Mouse (Mus musculus) forebrain, embryonic 10.5 days (tissue): ENCODE measurements around the gene Smim5. TPM values are rescaled to one million over a fixed set of nuclear protein-coding genes. Genes with fewer than 3 reads are reported as not detected.

Experiments used
- DNase-seq: peaks from one replicate; pipeline ENCODE4 v3.0.0-alpha.2; 2017; ENCODE audit warnings: low spot score; ENCODE audit errors: extremely low spot score
- H3K27ac ChIP-seq: fragments of 300-500 bp; sonication (generic); 2 replicates; pipeline ENCODE4 v1.5.1; 2016; ENCODE audit warnings: mild to moderate bottlenecking
- H3K27me3 ChIP-seq: fragments of 300-500 bp; sonication (generic); 2 replicates; pipeline ENCODE4 v1.6.1; 2016; ENCODE audit warnings: mild to moderate bottlenecking; ENCODE audit not compliant: poor library complexity, severe bottlenecking
- H3K36me3 ChIP-seq: fragments of 300-500 bp; sonication (generic); replicated peaks from 2 replicates; pipeline ENCODE4 v1.6.1; 2016; ENCODE audit warnings: mild to moderate bottlenecking, moderate library complexity
- H3K4me1 ChIP-seq: fragments of 300-500 bp; sonication (generic); 2 replicates; pipeline ENCODE4 v1.6.1; 2016
- H3K4me3 ChIP-seq: fragments of 300-500 bp; sonication (generic); 2 replicates; pipeline ENCODE4 v1.5.1; 2016; ENCODE audit warnings: mild to moderate bottlenecking, moderate library complexity
- H3K9me3 ChIP-seq: fragments of 300-500 bp; sonication (generic); 2 replicates; pipeline ENCODE4 v1.6.1; 2016; ENCODE audit warnings: mild to moderate bottlenecking, moderate library complexity
- WGBS: fragments of 180-500 bp; shearing (Covaris S2); methylation state at CpG from one replicate; pipeline ENCODE4 v1.1.7; 2016; 5-methylcytosine and 5-hydroxymethylcytosine counted together
- polyA plus RNA-seq: library from polyadenylated mRNA; unstranded; fragments of >200 nt; fragmentation: Nextera tagmentation; extraction: Ambion mirVana; gene quantifications from 2 replicates; pipeline ENCODE4 v1.2.1, GENCODE M21; 2016

The Smim5 gene
- polyA plus RNA-seq, 1 experiment from 2014 or later, result 2.4 TPM

DNA sequence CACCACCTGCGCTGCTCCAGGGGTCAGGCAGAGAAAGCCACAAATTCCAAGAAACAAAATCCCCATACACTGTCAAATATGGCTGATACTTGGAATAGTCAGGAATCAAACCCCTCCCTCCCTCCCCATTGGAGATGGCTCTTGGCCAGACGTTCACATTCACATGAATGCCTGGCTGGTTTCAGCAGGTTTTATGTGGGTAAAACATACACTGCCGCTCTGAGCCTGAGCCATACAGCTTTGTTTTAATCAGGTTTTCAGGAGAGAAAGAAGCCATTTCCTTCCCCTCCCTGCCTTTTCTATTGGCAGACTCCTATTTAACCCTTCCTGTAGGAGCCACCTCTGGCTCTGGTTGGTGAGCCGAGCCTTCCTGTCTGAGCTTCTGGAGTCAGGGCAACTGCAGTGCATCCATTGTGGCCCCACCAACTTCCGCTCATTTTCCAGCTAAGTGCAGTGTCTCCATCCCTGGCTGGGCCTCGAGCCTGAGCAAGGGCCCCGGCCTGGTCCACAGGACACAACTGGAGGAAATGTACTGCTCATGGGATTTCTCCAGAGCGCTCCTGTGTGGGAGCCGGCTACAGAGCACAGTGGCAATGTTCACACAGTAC, 46.6 kb downstream of the Smim5 start:
- no peak for DNase-seq
- no peaks in the 10 kb centered on the region for H3K4me1 ChIP-seq
- H3K36me3 ChIP-seq, result peaks cover 100% of the 10 kb centered on the region
- 92% methylated on average over 9 of the region's 9 CpGs for WGBS
- H3K27me3 ChIP-seq, result no peaks in the 10 kb centered on the region
- no peaks in the 10 kb centered on the region for H3K9me3 ChIP-seq
- no peak overlapping the region for H3K4me3 ChIP-seq
- H3K27ac ChIP-seq, result no peak overlapping the region

DNA sequence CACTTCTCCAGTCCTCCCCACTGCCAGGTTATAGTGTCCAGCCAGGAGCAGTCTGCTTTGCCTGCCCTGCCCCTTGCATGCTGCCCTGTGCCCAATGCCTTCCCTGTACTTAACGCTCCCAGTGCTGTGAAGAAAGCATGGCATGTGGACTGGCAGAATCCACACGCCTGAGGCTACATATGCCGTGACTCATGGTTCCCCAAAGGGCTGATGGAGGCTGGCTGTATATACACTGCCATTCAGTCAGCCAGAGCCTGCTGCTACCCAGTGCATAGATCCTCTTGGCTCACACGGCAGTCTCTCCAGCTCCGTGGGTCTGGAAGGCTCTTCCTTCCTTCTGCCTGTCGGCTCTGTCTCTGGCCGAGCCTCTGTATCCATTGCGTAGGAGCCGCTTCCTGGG, 48.5 kb downstream of the Smim5 start:
- Histone ChIP-seq H3K27me3 (no peaks in the 10 kb centered on the region), H3K36me3 (peaks cover 100% of the 10 kb centered on the region), H3K4me3 (no peak overlapping the region), H3K27ac (no peak overlapping the region), H3K4me1 (no peaks in the 10 kb centered on the region), H3K9me3 (no peaks in the 10 kb centered on the region)
- WGBS, result 93% methylated on average over 9 of the region's 9 CpGs
- no peak for DNase-seq

- 95% methylated on average over 2 of the region's 2 CpGs for WGBS
- Histone ChIP-seq H3K27me3 (no peaks in the 10 kb centered on the region), H3K27ac (no peak overlapping the region), H3K36me3 (peaks cover 100% of the 10 kb centered on the region), H3K9me3 (no peaks in the 10 kb centered on the region), H3K4me1 (peaks cover 7% of the 10 kb centered on the region), H3K4me3 (no peak overlapping the region)
- DNase-seq, result no peak
These were observed 51.0 kb downstream of the Smim5 start for GRCm38 (mm10) chr11:115950719-115951118.

DNA sequence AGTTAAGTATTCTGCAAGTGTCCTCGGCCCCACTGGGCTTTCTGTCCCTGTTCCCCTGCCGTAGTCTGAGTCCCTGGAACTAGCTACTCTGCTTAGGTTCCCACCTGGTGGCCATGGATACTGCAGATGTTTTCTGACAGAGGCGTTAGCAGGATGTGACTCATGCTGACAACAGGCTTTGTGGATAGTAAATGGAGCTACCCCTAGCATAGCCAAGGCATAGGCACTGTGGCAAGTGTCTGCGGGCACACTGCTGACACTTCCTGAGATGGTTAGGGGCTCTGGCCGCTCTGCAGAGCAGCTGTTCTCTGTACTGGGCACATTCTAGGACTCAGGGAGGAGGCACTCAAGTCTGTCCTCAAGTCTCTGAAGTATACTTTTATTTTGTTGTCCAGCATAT, 54.9 kb downstream of the Smim5 start:
- H3K36me3 ChIP-seq, result peaks cover 88% of the 10 kb centered on the region
- DNase-seq, result no peak
- no peak overlapping the region for H3K4me3 ChIP-seq
- WGBS, result 92% methylated on average over 5 of the region's 5 CpGs
- no peak overlapping the region for H3K27ac ChIP-seq
- H3K9me3 ChIP-seq, result no peaks in the 10 kb centered on the region
- peaks cover 27% of the 10 kb centered on the region for H3K4me1 ChIP-seq
- no peaks in the 10 kb centered on the region for H3K27me3 ChIP-seq

DNA sequence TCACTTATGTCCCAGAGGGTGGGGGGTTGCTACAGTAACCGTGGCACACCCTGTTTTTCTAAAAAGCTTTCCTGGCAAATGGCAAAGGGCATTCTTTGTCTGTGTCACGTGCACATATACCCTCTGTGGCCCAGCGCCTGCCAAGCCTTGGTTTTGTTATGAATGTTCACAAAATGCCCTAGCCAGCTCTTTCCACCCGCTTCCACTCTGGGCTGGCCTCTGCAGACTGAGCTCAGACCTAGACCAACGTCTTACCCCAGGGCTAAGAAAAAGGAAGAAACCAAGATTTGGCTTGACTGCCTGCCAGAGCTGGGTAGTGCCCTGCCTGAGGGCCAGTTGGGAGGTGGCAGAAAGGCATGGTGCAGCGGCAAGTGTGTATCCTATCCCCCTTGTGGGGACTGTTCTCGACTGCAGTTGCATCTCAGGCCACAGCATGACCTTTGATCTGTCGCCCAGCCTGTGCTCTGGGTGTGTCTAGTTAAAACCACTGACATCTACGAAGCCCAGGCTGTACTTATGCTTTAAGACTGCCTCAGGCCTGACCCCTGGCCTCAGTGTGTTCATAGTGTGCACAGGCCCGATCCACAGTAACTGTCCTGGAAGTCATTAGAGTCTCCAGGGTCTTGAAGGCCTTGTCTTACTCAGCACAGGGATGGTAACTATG, 55.6 kb downstream of the Smim5 start:
- no peaks in the 10 kb centered on the region for H3K9me3 ChIP-seq
- 68% methylated on average over 10 of the region's 10 CpGs for WGBS
- H3K4me3 ChIP-seq, result no peak overlapping the region
- DNase-seq, result no peak
- H3K27me3 ChIP-seq, result no peaks in the 10 kb centered on the region
- H3K4me1 ChIP-seq, result peaks cover 27% of the 10 kb centered on the region
- no peak overlapping the region for H3K27ac ChIP-seq
- H3K36me3 ChIP-seq, result peaks cover 88% of the 10 kb centered on the region

Other genes starting within 250 kb of the Smim5 start
- 74.4 and 79.6 TPM in 2 replicates for gene Grb2, start 191.4 kb upstream of the Smim5 start, polyA plus RNA-seq
- 36.8 and 38.1 TPM in 2 replicates for gene Tmem94, start 134.5 kb upstream of the Smim5 start, polyA plus RNA-seq
- gene Caskin2, start 86.3 kb upstream of the Smim5 start, polyA plus RNA-seq, result 18.3 and 19.2 TPM in 2 replicates
- gene Tsen54, start 85.2 kb upstream of the Smim5 start, polyA plus RNA-seq, result 34.7 and 41.0 TPM in 2 replicates
- 7.5 and 7.6 TPM in 2 replicates for gene Llgl2, start 75.9 kb upstream of the Smim5 start, polyA plus RNA-seq
- 0.06 and 0.11 TPM in 2 replicates for gene Myo15b, start 41.6 kb upstream of the Smim5 start, polyA plus RNA-seq
- gene Smim6, start 12.1 kb downstream of the Smim5 start, polyA plus RNA-seq, result 0.83 and 1.7 TPM in 2 replicates
- 50.3 and 52.2 TPM in 2 replicates for gene Sap30bp, start 33.3 kb downstream of the Smim5 start, polyA plus RNA-seq
- gene Recql5, start 33.5 kb downstream of the Smim5 start, polyA plus RNA-seq, result 35.0 and 36.6 TPM in 2 replicates
- 0.47 and 0.63 TPM in 2 replicates for gene Itgb4, start 74.7 kb downstream of the Smim5 start, polyA plus RNA-seq
- gene Galk1, start 112.8 kb downstream of the Smim5 start, polyA plus RNA-seq, result 223 and 224 TPM in 2 replicates
- 1,610 and 1,612 TPM in 2 replicates for gene H3f3b, start 128.0 kb downstream of the Smim5 start, polyA plus RNA-seq
- gene Unk, start 130.4 kb downstream of the Smim5 start, polyA plus RNA-seq, result 48.4 and 48.9 TPM in 2 replicates
- gene Unc13d, start 178.0 kb downstream of the Smim5 start, polyA plus RNA-seq, result 3.7 and 3.8 TPM in 2 replicates
- 71.0 and 73.6 TPM in 2 replicates for gene Wbp2, start 187.0 kb downstream of the Smim5 start, polyA plus RNA-seq
- gene Trim47, start 227.2 kb downstream of the Smim5 start, polyA plus RNA-seq, result 2.1 and 2.4 TPM in 2 replicates
- 1.7 TPM in 2 replicates for gene Trim65, start 231.2 kb downstream of the Smim5 start, polyA plus RNA-seq
- 112 and 114 TPM in 2 replicates for gene Mrpl38, start 238.9 kb downstream of the Smim5 start, polyA plus RNA-seq